Mouse (Mus musculus): ENCODE measurements around the gene Copg1. TPM values are rescaled to one million over a fixed set of nuclear protein-coding genes. Genes with fewer than 3 reads are reported as not detected.
"Not testable (repeated sequence)": the region's sequence is repeated elsewhere in the genome, so short reads cannot be mapped to it uniquely, and the experiment has no call there.

Copg1 gene
- polyA plus RNA-seq, 2 experiments from 2014 or later, result 62.2 to 64.2 TPM

DNA sequence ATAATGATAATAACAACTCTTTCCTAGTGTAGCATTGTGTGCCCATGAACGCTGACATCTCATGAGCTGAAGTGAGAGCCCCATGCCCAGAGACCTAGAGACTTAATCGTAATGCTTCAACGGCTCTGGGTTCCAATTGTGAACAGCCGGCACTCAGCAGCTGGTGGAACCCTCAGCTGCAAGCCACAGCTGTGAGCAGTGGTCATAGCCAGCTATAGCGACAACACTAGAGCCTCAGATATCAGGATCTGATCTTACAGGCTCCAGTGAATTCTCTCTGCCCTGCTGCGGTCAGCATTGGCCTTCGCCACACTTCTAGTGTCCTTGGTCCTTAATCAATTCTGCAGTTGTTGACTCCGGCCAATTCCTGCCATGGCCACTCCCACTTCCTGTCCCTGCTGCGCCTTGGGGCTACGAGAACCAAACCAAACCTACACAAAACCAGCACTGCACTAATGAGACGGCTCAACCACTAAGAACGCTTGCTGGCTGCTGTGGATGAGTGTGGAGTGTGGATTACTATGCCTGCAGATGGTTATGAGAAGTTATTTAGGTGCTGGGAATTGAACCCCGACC is 11.5 kb upstream of the Copg1 start:
- no peak for ATAC-seq

DNA sequence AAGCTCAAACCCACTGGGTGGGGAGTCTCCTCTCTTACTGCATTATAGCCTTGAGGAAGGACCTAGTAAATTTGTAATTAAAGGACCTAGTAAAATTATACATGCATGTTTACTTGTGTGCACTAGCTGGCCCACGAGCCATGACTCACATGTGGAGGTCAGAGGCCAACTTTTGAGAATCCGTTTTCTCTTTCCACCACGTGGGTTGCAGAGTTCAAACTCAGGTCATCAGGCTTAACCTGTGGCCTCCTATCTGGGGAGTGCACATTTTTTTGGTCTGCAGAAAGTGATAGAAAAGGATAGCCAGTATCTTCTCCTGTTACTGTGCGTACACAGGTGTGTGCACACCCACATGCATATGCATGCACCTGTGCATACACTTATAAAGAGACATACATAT is 8.6 kb upstream of the Copg1 start:
- ATAC-seq, result no peak

DNA sequence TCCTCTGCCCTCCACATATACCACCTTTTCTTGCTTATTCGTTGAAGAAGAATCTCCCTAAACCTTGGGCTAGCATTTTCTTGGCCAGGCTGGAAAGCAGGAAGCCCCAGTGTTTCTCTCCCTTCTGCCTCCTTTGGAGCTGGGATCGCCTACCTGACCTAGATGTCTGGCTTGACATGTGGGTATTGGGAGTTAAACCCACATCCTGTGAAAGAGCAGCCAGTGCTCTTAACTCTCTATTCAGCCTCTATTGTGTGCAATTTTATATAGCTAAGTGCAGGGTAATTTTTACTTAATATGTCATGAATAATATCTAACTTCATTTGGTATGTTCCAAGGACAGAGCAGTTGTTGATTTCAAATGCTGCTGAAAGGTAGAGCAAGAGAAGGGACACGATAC is 8.0 kb upstream of the Copg1 start:
- ATAC-seq, result no peak

DNA sequence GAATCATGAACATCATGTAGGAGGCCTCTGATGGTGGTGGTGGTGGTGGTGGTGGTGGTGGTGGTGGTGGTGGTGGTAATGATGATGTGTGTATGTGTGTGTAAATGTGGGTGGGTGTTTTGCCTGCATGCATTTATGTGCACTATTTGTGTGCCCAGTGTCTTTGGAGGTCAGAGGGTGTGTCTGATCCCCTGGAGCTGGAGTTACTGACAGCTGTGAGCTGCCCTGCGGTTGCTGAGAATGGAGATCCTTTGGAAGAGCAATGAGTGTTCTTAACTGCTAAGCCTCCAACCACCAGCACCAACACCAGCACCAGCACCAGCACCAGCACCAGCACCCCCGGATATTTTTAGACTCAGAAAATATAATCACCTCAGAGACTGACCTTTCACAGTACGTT is 5.4 kb upstream of the Copg1 start:
- no peak for ATAC-seq

DNA sequence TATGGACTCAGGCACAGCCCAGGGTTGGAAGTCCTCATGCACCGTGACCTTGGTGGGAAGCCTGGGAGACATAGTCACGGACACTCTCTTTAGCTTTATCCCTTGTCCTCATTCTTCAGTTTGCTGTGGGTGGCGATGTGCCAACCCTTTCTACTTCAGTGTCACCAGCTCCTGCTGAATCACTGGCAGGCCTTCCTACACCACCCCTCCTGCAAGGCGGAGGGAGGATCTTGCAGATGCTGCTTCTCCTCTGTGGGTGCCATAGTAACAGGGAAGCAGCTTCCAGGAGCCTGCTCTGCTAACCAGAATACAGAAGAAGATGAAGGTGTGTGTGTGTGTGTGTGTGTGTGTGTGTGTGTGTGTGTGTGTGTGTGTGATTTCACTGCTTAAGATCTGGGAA is 4.8 kb upstream of the Copg1 start:
- ATAC-seq, result no peak

DNA sequence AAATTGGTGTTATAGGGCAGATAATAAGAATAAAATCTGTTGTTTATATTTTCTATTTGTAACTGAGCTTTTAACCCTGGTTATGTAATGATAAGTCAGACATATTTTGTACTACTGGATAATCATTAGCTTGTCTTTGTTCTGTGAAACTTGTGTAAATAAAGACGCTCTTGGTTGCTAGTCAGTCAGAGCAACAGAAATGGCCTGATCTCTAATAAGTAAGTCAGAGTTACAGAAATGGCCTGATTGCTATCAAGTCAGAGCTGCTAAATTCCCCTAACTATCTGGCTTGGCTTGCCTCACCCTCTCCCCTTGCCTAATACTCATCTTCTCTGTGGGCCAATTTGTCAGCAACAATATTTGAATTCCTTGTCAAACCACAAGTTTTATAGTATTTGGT is 893 bp upstream of the Copg1 start:
- no peak for ATAC-seq

DNA sequence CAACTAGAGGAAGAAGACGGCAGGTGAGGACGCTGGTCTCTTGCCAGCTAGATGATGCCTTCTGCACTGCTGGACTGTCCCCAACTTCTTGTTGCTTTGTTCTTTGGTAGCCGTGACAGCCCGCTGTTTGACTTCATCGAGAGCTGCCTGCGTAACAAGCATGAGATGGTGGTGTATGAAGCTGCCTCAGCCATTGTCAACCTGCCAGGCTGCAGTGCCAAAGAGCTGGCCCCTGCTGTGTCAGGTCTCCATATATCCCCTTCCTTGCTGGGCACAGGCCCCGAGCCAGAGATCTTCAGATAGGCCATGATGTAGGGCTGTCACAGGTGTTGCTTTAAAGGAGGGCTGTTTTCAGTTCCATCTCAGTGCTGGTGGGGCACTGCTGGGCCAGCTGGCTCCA is 6.3 kb downstream of the Copg1 start:
- ATAC-seq, result no peak

DNA sequence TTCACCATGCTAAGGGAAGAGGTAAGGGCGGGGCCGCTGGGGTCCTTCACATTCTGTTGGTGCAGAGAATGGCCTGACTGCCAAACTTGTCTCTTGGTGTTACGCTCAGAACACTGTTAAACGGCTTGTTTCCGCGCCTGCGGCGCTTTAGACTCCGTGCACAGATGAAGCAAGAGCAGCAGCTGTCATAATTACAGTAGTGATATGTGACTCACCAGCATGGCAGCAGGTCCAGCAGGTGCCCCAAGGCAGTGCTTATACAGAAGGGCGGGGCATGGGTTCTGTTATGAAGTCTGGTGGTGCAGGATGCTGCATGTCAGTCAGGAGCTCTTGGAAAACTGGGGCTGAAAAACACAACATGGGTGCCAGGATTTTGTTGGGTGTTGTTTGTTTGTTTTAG is 10.4 kb downstream of the Copg1 start:
- ATAC-seq, result no peak

DNA sequence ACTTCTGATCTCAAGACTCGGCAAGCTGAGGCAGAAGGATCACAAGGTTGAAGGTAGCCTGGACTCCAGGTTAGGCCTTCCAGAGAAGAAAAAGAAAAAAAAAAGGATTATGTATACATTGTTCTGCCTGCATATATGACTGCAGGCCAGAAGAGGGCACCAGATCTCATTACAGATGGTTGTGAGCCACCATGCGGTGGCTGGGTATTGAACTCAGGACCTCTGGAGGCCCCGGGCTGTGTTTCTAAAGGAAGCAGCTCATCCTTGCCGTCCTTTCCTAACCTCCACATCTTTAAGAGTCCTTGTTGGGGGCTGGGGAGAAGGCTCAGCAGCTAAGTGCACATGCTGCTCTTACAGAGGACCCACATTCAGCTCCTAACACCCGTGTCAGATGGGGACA is 19.0 kb downstream of the Copg1 start:
- no peak for ATAC-seq

DNA sequence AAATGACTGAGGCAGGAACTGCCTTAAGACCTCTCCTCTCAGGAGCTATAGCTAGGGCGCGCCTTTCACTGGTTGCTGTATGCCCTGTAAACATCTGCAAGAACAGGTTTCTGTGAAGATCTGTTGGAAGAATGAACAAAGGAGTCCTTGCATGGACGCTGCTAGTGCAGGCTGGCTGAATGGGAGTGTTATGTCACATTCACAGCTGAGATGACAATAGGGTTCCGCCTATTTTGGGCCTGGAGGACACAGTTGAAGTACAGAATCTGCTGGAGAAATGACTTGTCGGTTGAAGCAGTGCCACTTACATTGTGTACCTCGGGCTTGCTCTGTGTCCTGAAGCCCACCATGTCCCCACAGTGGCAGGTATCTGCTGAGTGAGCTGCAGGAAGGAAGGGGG is 21.6 kb downstream of the Copg1 start:
- no peak for ATAC-seq

DNA sequence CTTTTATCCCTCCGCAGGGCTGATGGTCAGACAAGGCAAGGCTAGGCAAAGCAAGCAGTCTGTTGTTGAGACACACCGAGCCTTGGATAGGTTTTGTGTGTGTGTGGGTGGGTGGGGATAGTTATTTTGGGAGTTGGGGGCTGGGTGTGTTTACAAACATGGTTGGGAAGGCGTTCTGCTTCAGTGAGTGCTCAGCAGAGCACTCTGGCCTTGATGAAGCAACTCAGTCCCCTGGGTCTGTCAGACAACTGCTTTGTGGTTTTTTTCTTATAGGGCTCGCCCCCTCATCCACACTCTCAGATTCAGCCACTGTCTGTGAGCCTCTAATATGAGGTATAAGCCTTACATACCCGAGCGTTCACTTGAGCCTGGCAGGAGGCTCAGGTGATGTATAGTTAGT is 23.9 kb downstream of the Copg1 start:
- no peak for ATAC-seq

DNA sequence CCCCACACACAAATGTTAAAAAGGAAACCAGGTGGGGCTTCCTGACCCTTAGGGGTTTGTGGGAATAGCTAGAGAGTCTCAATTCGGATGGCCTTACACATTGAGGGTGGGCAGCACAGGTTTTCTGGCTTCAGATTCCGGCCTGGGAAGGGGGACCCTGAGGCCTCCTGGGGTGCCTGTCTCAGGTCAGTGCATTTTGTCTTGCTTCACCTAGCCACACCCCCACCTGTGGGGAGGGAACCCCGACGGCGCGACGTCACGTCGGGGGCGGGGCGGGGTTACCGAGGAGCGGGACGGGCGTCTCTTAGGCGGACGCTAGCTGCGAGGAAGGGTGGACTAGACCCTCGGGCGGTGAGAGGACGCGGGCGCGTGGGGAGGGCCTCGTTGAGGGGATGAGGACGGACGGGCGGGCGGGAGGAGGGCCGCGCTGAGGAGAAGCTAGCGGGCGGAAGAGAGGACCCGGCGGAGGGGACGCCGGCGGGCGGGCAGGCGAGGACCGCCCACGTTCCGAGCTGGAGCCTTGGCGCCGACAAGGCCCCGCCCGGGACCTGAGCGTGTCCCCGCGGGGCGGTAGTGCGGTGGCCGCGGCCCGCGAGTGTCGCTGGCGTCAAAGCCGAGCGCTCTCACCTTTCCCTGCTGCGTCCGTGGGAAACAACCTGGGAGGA is 26.2 kb downstream of the Copg1 start, which contains the start of gene Hmces:
Hmces (plus strand) TSS at position 275 of the 665 bp plus-strand sequence.
- ATAC-seq, result peak; percentile 67

DNA sequence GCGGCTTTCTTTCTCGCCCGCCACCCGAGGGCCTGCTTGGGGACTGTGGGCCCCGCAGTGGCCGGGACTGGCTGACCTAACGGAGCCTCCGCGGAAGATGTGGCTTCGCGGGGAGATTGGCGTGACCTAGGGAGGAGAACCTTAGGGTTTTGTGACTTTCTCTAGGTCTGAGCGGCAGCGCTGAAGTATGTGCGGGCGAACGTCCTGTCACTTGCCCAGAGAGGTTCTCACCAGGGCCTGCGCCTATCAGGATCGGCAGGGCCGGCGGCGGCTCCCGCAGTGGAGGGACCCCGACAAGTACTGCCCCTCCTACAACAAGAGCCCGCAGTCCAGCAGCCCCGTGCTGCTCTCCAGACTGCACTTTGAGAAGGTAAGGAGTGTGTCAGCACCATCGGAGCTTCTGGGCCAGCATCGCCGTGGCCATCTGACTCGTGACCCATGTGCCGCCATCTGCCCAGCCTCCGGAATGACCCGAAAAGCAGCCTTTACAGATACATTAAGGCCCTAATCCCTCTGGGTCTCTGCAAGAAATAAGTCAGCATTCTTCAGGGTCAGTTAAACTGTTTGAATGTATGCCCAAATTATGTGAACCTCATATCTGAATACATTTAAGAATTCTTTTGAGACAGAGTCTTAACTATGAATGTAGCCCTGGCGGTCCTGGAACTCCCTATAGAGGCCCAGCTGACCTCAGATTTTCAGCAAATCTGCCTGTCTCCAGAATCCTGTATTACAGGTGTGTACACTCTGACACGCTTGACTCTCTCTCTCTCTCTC is 26.9 kb downstream of the Copg1 start:
- peak; percentile 19 for ATAC-seq

DNA sequence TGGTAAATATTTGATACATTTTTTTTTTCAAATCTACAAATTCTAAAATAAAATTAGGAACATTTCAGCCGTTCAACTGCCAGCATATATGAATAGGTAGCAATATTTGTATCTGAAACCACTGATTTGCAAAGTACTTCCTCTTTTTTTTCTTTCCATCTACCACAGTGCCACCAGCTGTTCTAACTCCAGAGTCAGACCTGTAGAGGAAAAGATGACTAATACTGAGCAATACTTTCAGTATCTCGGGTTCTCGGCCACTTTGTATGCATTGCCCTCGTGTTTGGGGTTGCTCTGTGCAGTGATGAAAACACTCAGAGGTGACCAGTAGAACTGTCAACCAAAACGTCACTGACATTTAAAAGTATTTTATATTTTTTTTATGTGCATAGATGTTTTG is 28.3 kb downstream of the Copg1 start:
- ATAC-seq, result peak; percentile 74

DNA sequence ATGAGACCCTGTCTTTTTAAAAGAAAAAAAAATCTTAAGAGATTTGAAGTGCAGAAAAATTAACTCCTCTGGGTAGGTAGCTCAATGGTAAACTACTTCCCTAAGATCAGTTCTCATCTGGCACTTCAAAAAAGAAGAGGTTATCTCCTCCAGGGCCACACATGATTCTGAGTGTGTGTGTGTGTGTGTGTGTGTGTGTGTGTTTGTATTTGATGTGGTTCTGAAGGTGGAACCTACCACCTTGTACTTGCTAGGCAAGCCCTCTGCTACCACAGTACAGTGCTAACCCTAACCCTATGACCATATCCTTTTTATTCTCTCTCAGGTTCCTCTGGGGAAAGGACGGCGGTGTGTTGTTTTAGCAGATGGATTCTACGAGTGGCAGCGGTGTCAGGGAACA is 33.6 kb downstream of the Copg1 start:
- no peak for ATAC-seq

DNA sequence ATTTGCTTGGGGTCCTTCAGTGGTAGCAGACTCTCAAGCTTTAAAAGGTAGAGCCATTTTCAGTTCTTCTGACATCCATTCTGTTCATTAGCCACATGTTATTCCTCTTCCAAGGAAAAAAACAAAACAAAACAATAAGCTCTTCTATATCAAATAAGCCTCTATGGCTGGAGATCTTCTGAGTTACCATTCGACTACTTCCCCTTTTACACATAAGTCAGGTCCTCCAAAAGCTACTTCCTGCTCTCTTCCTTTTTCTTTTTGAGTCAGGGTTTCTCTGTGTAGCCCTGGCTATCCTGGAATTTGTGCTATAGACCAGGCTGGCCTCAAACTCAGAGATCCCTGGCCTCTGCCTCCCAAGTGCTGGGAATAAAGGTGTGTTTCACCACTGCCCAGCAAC is 36.0 kb downstream of the Copg1 start:
- ATAC-seq, result no peak

DNA sequence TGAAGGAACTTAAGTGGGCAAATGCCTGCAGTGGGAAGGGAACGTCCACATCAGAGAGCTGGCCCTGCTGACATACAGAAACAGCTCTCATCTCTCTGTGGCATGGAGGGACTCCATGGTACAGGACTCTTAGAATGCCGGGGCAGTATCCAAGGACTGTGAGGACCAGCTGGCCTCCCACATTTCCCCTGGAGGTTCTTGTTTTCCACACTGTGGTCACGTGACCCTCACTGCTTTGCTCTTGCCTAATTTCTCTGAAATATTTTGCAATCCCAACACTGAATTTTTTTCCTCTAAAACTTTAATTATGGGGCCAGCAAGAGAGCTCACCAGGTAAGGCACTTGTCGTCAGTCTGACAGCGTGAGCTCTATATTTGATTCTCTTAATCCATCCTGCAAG is 47.4 kb downstream of the Copg1 start:
- no peak for ATAC-seq

DNA sequence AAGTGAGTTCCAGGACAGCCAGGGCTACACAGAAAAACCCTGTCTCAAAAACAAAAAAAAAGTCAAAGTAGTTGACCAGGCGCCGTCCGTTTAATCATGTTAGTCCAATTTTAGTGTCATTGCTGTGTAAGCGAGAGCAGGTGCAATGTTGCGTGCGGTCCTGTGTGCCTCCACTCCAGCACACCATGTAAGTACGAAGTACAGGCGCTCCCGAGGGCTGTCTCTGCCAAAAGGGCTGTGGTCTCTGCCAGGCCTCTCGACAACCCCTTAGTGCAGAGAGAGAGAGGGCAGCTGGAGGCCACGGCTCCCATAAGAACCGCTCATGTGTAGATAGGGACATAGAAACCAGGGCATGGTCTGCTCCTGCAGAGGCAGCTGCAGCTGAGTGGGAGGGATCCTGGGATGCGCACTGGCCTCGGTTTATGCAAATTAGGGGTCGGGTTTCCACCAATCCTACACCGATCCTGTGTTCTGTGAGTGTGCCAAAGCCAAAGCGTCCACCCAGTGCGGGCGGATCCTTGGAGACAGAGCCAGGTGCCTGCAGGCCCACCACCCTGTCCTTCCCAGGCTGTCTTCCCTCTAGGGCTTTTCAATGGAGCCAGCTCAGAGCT is 49.7 kb downstream of the Copg1 start:
- no peak for ATAC-seq

DNA sequence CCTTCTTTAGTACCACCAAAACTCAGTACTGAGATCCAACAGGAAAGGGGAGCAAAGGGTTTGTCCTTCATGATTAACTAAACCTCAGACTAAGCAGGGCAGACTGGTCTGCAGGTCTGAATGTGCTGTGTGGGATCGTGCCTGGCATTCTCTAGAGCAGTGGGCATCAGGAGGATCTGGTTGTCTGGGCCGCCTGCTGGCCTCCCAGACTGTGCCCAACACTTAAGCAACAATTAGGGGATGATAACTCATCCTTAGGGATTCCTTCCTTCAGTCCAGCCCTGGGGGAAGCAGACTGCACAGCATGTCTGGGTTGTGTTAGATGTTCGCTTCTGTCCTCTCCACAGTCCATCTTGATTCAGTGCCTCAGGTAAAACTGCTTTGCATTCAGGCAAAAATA is 51.3 kb downstream of the Copg1 start:
- ATAC-seq, result no peak

DNA sequence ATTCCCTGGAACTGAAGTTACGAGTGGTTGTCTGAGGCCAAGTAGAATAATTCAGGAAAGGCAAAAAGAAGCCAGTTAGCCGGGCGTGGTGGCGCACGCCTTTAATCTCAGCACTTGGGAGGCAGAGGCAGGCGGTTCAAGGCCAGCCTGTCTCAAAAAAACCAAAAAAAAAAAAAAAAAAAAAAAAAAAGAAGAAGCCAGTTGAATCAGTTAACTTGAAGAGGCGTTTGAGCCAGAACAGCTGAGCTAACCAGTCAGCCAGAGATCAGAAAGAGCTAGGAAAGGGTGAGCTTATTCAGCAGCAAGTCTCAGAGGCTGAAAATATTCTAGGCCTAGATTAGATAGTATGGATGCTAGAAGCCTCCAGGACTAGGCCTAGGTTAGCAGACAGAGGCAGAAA is 54.6 kb downstream of the Copg1 start:
- ATAC-seq, result no peak

DNA sequence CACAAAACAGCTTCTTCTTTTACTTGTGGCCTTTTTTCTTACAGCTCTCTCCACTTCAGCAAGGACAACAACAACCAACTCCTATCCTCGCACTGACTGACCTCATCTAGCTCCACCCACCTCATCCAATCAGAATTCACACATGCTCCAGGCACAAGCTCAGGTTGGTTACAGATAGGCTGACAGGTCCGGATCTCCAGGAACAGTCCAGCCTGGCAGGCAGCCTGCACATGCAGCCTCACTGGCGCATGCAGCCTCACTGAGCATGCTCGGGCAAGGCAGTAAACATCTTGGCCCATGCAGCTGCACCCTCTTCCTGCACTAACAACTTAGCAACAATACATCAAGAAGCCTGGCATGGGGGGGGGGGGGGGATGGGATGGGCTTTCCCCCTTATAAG is 74.8 kb downstream of the Copg1 start:
- not testable (repeated sequence) for ATAC-seq

Data from activated CD4-positive, CD25-positive, alpha-beta regulatory T cell, adult 4 months (primary cell).